Mouse (Mus musculus): ENCODE measurements around the gene H2-Eb1. TPM values are rescaled to one million over a fixed set of nuclear protein-coding genes. Genes with fewer than 3 reads are reported as not detected.

The H2-Eb1 gene
- total and polyA plus RNA-seq, 2 experiments = 18.5 to 39.5 TPM

DNA sequence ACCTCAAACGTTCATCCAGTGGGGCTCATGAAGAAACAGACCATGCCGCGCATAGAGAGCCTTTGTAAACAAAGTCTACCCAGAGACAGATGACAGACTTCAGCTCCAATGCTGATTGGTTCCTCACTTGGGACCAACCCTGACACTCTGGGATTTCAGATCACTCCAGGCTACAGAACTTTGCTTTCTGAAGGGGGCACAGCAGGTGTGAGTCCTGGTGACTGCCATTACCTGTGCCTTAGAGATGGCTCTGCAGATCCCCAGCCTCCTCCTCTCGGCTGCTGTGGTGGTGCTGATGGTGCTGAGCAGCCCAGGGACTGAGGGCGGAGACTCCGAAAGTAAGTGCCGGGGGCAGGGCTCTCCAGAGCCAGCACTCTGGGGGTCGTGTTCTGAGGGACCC is 42.6 kb upstream of the H2-Eb1 start:
- peak overlapping the region; percentile 63 for H3K4me3 ChIP-seq (ENCODE audit: insufficient read depth, low read depth, low read length)
- no peaks in the 10 kb centered on the region for H3K79me2 ChIP-seq (ENCODE audit: control insufficient read depth, insufficient read depth, low read length)
- TF ChIP-seq POLR2A (IDR thresholded peaks at IDR 0.05; ENCODE audit: extremely low read depth, insufficient read depth, low read length) = no peak
- no peak for TF ChIP-seq CTCF (IDR thresholded peaks at IDR 0.05; ENCODE audit: low read depth, low read length)
- 1% methylated on average over 8 of the region's 8 CpGs for WGBS
- no peak overlapping the region for H3K27ac ChIP-seq (replicated peaks; ENCODE audit: insufficient read depth, low read depth, low read length)
- H3K9ac ChIP-seq (ENCODE audit: low read depth, low read length) = peak overlapping the region; percentile 46; the same call in 1 of the 2 replicates
- H3K27me3 ChIP-seq (ENCODE audit: control insufficient read depth, insufficient read depth, low read length) = peaks cover 12% of the 10 kb centered on the region; the same call in 1 of the 2 replicates
- peak; percentile 58 for DNase-seq (ENCODE audit: extremely low read depth, low read depth, low spot score)
- no peaks in the 10 kb centered on the region for H3K36me3 ChIP-seq (ENCODE audit: control insufficient read depth, insufficient read depth, low read length)
- peaks cover 5% of the 10 kb centered on the region for H3K4me1 ChIP-seq (ENCODE audit: control insufficient read depth, insufficient read depth, low read length)

DNA sequence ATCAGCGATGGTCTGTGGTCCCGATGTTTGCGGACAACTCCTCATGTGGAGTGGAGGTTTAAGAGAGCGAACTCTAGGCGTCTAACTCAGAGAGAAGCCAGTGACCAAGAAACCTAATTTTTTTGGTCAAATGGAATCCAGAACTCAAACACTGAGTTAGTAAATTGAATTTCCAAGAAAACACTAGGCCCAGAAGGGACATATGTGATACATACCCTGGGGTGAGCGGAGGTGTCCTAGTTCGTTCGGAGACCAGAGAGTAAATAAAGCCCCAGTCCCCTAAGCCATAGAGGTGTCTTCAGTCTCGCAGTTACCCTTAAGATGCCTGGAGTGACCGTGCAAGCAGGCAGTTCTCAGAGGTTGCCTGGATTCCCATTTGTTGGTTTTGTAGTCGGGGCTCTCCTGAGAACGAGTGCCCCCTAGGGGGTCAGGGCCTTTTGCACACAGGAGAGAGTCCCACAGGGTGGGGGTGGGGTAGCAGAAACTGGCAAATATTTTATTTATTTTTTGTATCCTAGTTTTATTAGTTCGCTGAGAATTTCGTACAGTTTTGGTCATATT is 41.8 kb upstream of the H2-Eb1 start:
- Histone ChIP-seq H3K36me3 (ENCODE audit: control insufficient read depth, insufficient read depth, low read length) (no peaks in the 10 kb centered on the region), H3K27ac (replicated peaks; ENCODE audit: insufficient read depth, low read depth, low read length) (no peak overlapping the region), H3K79me2 (ENCODE audit: control insufficient read depth, insufficient read depth, low read length) (no peaks in the 10 kb centered on the region), H3K9ac (ENCODE audit: low read depth, low read length) (no peak overlapping the region; the same call in 1 of the 2 replicates), H3K27me3 (ENCODE audit: control insufficient read depth, insufficient read depth, low read length) (peaks cover 10% of the 10 kb centered on the region; the same call in 1 of the 2 replicates), H3K4me1 (ENCODE audit: control insufficient read depth, insufficient read depth, low read length) (peaks cover 5% of the 10 kb centered on the region), H3K4me3 (ENCODE audit: insufficient read depth, low read depth, low read length) (0 out of 2 replicates have a peak overlapping the region, but pooled peaks have one; percentile 11)
- peak; percentile 14; the same call in 1 of the 2 replicates for TF ChIP-seq CTCF (IDR thresholded peaks at IDR 0.05; ENCODE audit: low read depth, low read length)
- TF ChIP-seq POLR2A (IDR thresholded peaks at IDR 0.05; ENCODE audit: extremely low read depth, insufficient read depth, low read length) = no peak
- WGBS = 15% methylated on average over 14 of the region's 14 CpGs
- no peak for DNase-seq (ENCODE audit: extremely low read depth, low read depth, low spot score)

DNA sequence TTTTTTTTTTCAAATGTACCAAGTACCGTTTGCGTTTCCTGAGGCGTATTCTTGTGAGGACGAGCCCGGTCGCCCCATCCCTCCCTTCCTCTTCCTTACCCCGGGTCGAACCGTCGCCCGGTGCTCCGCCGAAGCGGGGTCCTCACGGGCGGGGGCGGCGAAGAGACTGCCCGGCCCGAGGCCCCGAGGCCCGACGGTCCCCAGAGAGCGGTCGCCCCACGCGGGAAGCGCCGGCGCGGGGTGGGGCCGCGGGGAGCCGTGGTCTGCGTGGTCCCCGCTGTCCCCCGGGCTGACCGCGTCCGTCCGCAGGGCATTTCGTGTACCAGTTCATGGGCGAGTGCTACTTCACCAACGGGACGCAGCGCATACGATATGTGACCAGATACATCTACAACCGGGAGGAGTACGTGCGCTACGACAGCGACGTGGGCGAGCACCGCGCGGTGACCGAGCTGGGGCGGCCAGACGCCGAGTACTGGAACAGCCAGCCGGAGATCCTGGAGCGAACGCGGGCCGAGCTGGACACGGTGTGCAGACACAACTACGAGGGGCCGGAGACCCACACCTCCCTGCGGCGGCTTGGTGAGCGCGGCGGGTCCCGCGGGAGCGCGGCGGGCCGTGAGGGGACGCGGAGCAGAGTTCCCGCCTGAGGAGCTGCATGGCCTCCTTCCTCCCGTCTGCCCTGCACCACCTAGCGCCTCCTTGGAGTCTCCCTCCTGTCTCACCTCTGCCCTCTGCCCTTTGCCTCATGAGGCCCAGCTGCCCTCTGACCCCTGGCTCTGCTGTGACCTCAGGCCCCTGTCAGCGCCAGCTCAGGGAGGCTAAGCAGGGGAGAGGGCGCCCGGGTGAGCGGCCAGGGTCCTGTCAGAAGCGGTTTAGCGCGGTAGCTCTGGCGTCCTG is 41.0 kb upstream of the H2-Eb1 start:
- peak overlapping the region; percentile 77 for H3K4me3 ChIP-seq (ENCODE audit: insufficient read depth, low read depth, low read length)
- H3K4me1 ChIP-seq (ENCODE audit: control insufficient read depth, insufficient read depth, low read length) = peaks cover 5% of the 10 kb centered on the region
- H3K9ac ChIP-seq (ENCODE audit: low read depth, low read length) = peak overlapping the region; percentile 60
- no peak overlapping the region for H3K27ac ChIP-seq (replicated peaks; ENCODE audit: insufficient read depth, low read depth, low read length)
- TF ChIP-seq POLR2A (IDR thresholded peaks at IDR 0.05; ENCODE audit: extremely low read depth, insufficient read depth, low read length) (no peak), CTCF (IDR thresholded peaks at IDR 0.05; ENCODE audit: low read depth, low read length) (no peak)
- no peaks in the 10 kb centered on the region for H3K79me2 ChIP-seq (ENCODE audit: control insufficient read depth, insufficient read depth, low read length)
- H3K36me3 ChIP-seq (ENCODE audit: control insufficient read depth, insufficient read depth, low read length) = no peaks in the 10 kb centered on the region
- peaks cover 10% of the 10 kb centered on the region; the same call in 1 of the 2 replicates for H3K27me3 ChIP-seq (ENCODE audit: control insufficient read depth, insufficient read depth, low read length)
- peak; percentile 37 for DNase-seq (ENCODE audit: extremely low read depth, low read depth, low spot score)
- 4% methylated on average over 93 of the region's 93 CpGs for WGBS

DNA sequence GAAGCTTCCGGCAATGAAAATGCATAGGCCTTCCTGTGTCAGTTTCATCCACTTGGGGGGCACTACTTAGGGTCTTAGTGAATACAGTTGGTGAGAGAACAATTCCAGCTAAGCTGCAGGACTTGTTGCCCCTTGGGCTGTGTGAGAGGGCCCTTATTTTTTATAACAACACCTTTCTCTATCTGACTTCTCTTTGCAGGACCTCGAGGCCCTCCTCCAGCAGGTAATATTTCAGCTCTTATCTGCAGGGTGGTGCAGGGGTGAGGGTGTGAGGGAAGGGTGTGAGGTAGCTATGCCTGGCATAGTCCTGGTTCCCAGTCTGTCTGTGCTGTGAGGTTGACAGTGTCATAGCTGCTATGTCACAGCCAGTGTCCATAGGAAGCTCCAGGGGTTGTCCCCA is 37.4 kb upstream of the H2-Eb1 start:
- no peaks in the 10 kb centered on the region for H3K36me3 ChIP-seq (ENCODE audit: control insufficient read depth, insufficient read depth, low read length)
- WGBS = 66% methylated on average over 2 of the region's 2 CpGs
- DNase-seq (ENCODE audit: extremely low read depth, low read depth, low spot score) = no peak
- peaks cover 4% of the 10 kb centered on the region for H3K4me1 ChIP-seq (ENCODE audit: control insufficient read depth, insufficient read depth, low read length)
- H3K9ac ChIP-seq (ENCODE audit: low read depth, low read length) = no peak overlapping the region
- H3K27me3 ChIP-seq (ENCODE audit: control insufficient read depth, insufficient read depth, low read length) = peaks cover 10% of the 10 kb centered on the region; the same call in 1 of the 2 replicates
- TF ChIP-seq CTCF (IDR thresholded peaks at IDR 0.05; ENCODE audit: low read depth, low read length) (no peak), POLR2A (IDR thresholded peaks at IDR 0.05; ENCODE audit: extremely low read depth, insufficient read depth, low read length) (no peak)
- H3K27ac ChIP-seq (replicated peaks; ENCODE audit: insufficient read depth, low read depth, low read length) = no peak overlapping the region
- H3K4me3 ChIP-seq (ENCODE audit: insufficient read depth, low read depth, low read length) = no peak overlapping the region
- no peaks in the 10 kb centered on the region for H3K79me2 ChIP-seq (ENCODE audit: control insufficient read depth, insufficient read depth, low read length)

DNA sequence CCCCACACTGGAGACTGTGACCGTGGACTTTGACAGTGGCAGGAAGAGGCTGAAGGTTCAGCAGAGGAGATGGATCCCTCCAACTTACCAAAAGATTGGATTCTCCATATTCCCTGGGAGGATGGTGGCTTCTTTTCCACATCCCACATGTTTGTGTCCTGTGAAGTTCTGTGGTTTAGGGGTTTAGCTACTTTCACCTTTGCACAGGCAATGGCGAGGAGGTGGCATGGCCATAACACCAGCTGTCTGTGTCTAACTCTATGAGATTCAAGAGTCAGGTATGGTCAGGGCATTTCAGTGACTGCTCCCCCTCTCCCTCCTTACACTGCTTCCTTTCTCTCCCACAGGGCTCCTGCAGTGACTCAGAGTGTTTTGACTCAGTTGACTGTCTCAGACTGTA is 36.9 kb upstream of the H2-Eb1 start:
- no peak overlapping the region for H3K4me3 ChIP-seq (ENCODE audit: insufficient read depth, low read depth, low read length)
- 95% methylated on average over 2 of the region's 2 CpGs for WGBS
- TF ChIP-seq CTCF (IDR thresholded peaks at IDR 0.05; ENCODE audit: low read depth, low read length) (no peak), POLR2A (IDR thresholded peaks at IDR 0.05; ENCODE audit: extremely low read depth, insufficient read depth, low read length) (no peak)

More for the DNA sequence above, 36.9 kb upstream of the H2-Eb1 start:
- Histone ChIP-seq H3K27ac (replicated peaks; ENCODE audit: insufficient read depth, low read depth, low read length) (no peak overlapping the region), H3K9ac (ENCODE audit: low read depth, low read length) (no peak overlapping the region), H3K27me3 (ENCODE audit: control insufficient read depth, insufficient read depth, low read length) (peaks cover 7% of the 10 kb centered on the region; the same call in 1 of the 2 replicates), H3K4me1 (ENCODE audit: control insufficient read depth, insufficient read depth, low read length) (peaks cover 2% of the 10 kb centered on the region; the same call in 1 of the 2 replicates), H3K36me3 (ENCODE audit: control insufficient read depth, insufficient read depth, low read length) (no peaks in the 10 kb centered on the region), H3K79me2 (ENCODE audit: control insufficient read depth, insufficient read depth, low read length) (no peaks in the 10 kb centered on the region)
- DNase-seq (ENCODE audit: extremely low read depth, low read depth, low spot score) = no peak

Data from liver, adult 2 months (tissue).